Mouse (Mus musculus) forebrain, embryonic 11.5 days (tissue): ENCODE measurements at regions not wholly inside any gene's neighbourhood (a gene's known extent, or its start where the extent isn't known, plus 50 kb on each side); places are given as distances from the start of the nearest gene placed in this dataset.

ENCODE experiments used
- ATAC-seq: fragments of 200-750 bp; cut with Nextera tagmentation; replicated peaks from 2 replicates; pipeline ENCODE4 v1.8.0; 2017; ENCODE audit warnings: moderate TSS enrichment; ENCODE audit not compliant: low FRiP score
- DNase-seq: peaks from one replicate; pipeline ENCODE4 v3.0.0-alpha.2; 2017; ENCODE audit warnings: low spot score
- H3K27ac ChIP-seq: fragments of 300-500 bp; sonication (generic); 2 replicates; pipeline ENCODE4 v1.5.1; 2014; ENCODE audit warnings: low read depth, low read length
- H3K27me3 ChIP-seq: fragments of 300-500 bp; sonication (generic); 2 replicates; pipeline ENCODE4 v1.6.1; 2014; ENCODE audit warnings: mild to moderate bottlenecking, low read length, mixed read lengths; ENCODE audit not compliant: control insufficient read depth, insufficient read depth
- H3K36me3 ChIP-seq: fragments of 300-500 bp; sonication (generic); 2 replicates; pipeline ENCODE4 v1.6.1; 2014; ENCODE audit warnings: mild to moderate bottlenecking, low read length, moderate library complexity, mixed read lengths; ENCODE audit not compliant: control insufficient read depth, insufficient read depth
- H3K4me1 ChIP-seq: fragments of 300-500 bp; sonication (generic); replicated peaks from 2 replicates; pipeline ENCODE4 v1.6.1; 2014; ENCODE audit warnings: low read length, mixed read lengths; ENCODE audit not compliant: control insufficient read depth, insufficient read depth
- H3K4me2 ChIP-seq: fragments of 300-500 bp; sonication (generic); 2 replicates; pipeline ENCODE4 v1.6.1; 2014; ENCODE audit warnings: low read depth, mild to moderate bottlenecking, low read length, moderate library complexity, mixed read lengths; ENCODE audit not compliant: severe bottlenecking
- H3K4me3 ChIP-seq: fragments of 300-500 bp; sonication (generic); 2 replicates; pipeline ENCODE4 v1.5.1; 2014; ENCODE audit warnings: low read depth, low read length
- H3K9ac ChIP-seq: fragments of 300-500 bp; sonication (generic); 2 replicates; pipeline ENCODE4 v1.6.1; 2014; ENCODE audit warnings: low read length
- H3K9me3 ChIP-seq: fragments of 300-500 bp; sonication (generic); 2 replicates; pipeline ENCODE4 v1.6.1; 2016; ENCODE audit warnings: low read length, mixed read lengths; ENCODE audit not compliant: control insufficient read depth
- WGBS: fragments of 180-500 bp; shearing (Covaris S2); extraction: QIAGEN DNeasy Blood & Tissue Kit; methylation state at CpG from one replicate; pipeline ENCODE4 v1.1.7; 2014; 5-methylcytosine and 5-hydroxymethylcytosine counted together

- Histone ChIP-seq H3K36me3 (no peaks in the 10 kb centered on the region), H3K4me1 (no peaks in the 10 kb centered on the region), H3K4me3 (no peak overlapping the region), H3K27me3 (no peaks in the 10 kb centered on the region), H3K9ac (no peak overlapping the region), H3K27ac (no peak overlapping the region), H3K9me3 (no peaks in the 10 kb centered on the region), H3K4me2 (no peak overlapping the region)
- DNase-seq = no peak
- WGBS = 95% methylated on average over 12 of the region's 12 CpGs
- ATAC-seq = no peak
These were observed 442.3 kb downstream of the Tshz3 start for GRCm38 (mm10) chr7:37140191-37140590.

- no peak for DNase-seq
- Histone ChIP-seq H3K9me3 (no peaks in the 10 kb centered on the region), H3K27ac (no peak overlapping the region), H3K4me3 (no peak overlapping the region), H3K4me2 (no peak overlapping the region), H3K4me1 (no peaks in the 10 kb centered on the region), H3K9ac (no peak overlapping the region), H3K27me3 (no peaks in the 10 kb centered on the region), H3K36me3 (no peaks in the 10 kb centered on the region)
- 88% methylated on average over 5 of the region's 5 CpGs for WGBS
- ATAC-seq = no peak
These were observed 444.9 kb downstream of the Tshz3 start for GRCm38 (mm10) chr7:37142780-37143179.

- H3K27me3 ChIP-seq = no peaks in the 10 kb centered on the region
- ATAC-seq = no peak
- H3K4me3 ChIP-seq = no peak overlapping the region
- DNase-seq = no peak
- no peak overlapping the region for H3K27ac ChIP-seq
- no peaks in the 10 kb centered on the region for H3K36me3 ChIP-seq
- 56% methylated on average over 6 of the region's 6 CpGs for WGBS
- no peak overlapping the region for H3K4me2 ChIP-seq
- no peaks in the 10 kb centered on the region for H3K4me1 ChIP-seq
- H3K9ac ChIP-seq = no peak overlapping the region
- H3K9me3 ChIP-seq = no peaks in the 10 kb centered on the region
These were observed 446.4 kb downstream of the Tshz3 start for GRCm38 (mm10) chr7:37144303-37144702.

- ATAC-seq (no peak), DNase-seq (no peak)
- Histone ChIP-seq H3K4me1 (no peaks in the 10 kb centered on the region), H3K36me3 (no peaks in the 10 kb centered on the region), H3K4me3 (no peak overlapping the region), H3K27ac (no peak overlapping the region), H3K27me3 (no peaks in the 10 kb centered on the region), H3K9ac (no peak overlapping the region), H3K9me3 (no peaks in the 10 kb centered on the region), H3K4me2 (no peak overlapping the region)
- WGBS = 91% methylated on average over 5 of the region's 5 CpGs
These were observed 451.8 kb downstream of the Tshz3 start for GRCm38 (mm10) chr7:37149711-37150110.

GRCm38 (mm10) chr7:37159801-37160200 lies 461.9 kb downstream of the Tshz3 start:
- H3K27ac ChIP-seq = no peak overlapping the region
- DNase-seq (peak; percentile 36), ATAC-seq (no peak)
- no peaks in the 10 kb centered on the region for H3K4me1 ChIP-seq
- WGBS = 79% methylated on average over 8 of the region's 8 CpGs
- no peak overlapping the region for H3K4me2 ChIP-seq
- H3K36me3 ChIP-seq = no peaks in the 10 kb centered on the region
- H3K9me3 ChIP-seq = no peaks in the 10 kb centered on the region
- no peak overlapping the region for H3K9ac ChIP-seq
- H3K4me3 ChIP-seq = no peak overlapping the region
- no peaks in the 10 kb centered on the region for H3K27me3 ChIP-seq

GRCm38 (mm10) chr7:37168883-37169282 lies 471.0 kb downstream of the Tshz3 start:
- H3K4me2 ChIP-seq = no peak overlapping the region
- no peak overlapping the region for H3K27ac ChIP-seq
- no peaks in the 10 kb centered on the region for H3K27me3 ChIP-seq
- no peak overlapping the region for H3K4me3 ChIP-seq
- no peaks in the 10 kb centered on the region for H3K4me1 ChIP-seq
- no peak for ATAC-seq
- no peaks in the 10 kb centered on the region for H3K36me3 ChIP-seq
- no peak for DNase-seq
- no peaks in the 10 kb centered on the region for H3K9me3 ChIP-seq
- WGBS = 70% methylated on average over 10 of the region's 10 CpGs
- no peak overlapping the region for H3K9ac ChIP-seq

GRCm38 (mm10) chr7:37175746-37176145 lies 477.8 kb downstream of the Tshz3 start:
- no peak overlapping the region for H3K27ac ChIP-seq
- WGBS = 85% methylated on average over 3 of the region's 3 CpGs
- H3K9me3 ChIP-seq = no peaks in the 10 kb centered on the region
- no peak overlapping the region for H3K4me2 ChIP-seq
- DNase-seq (no peak), ATAC-seq (no peak)
- H3K36me3 ChIP-seq = no peaks in the 10 kb centered on the region
- no peak overlapping the region for H3K4me3 ChIP-seq
- no peak overlapping the region for H3K9ac ChIP-seq
- peaks cover 3% of the 10 kb centered on the region; the same call in 1 of the 2 replicates for H3K4me1 ChIP-seq
- H3K27me3 ChIP-seq = no peaks in the 10 kb centered on the region

- Histone ChIP-seq H3K4me3 (no peak overlapping the region), H3K9ac (no peak overlapping the region), H3K4me1 (peaks cover 3% of the 10 kb centered on the region; the same call in 1 of the 2 replicates), H3K36me3 (no peaks in the 10 kb centered on the region), H3K27ac (no peak overlapping the region), H3K4me2 (no peak overlapping the region), H3K27me3 (no peaks in the 10 kb centered on the region), H3K9me3 (no peaks in the 10 kb centered on the region)
- WGBS = 49% methylated on average over 4 of the region's 4 CpGs
- no peak for ATAC-seq
- no peak for DNase-seq
These were observed 480.3 kb downstream of the Tshz3 start for GRCm38 (mm10) chr7:37178256-37178655.

GRCm38 (mm10) chr7:37179907-37180306 lies 482.0 kb downstream of the Tshz3 start:
- peaks cover 3% of the 10 kb centered on the region; the same call in 1 of the 2 replicates for H3K4me1 ChIP-seq
- DNase-seq (no peak), ATAC-seq (no peak)
- 40% methylated on average over 10 of the region's 10 CpGs for WGBS
- H3K9ac ChIP-seq = no peak overlapping the region
- H3K9me3 ChIP-seq = no peaks in the 10 kb centered on the region
- H3K27ac ChIP-seq = no peak overlapping the region
- no peaks in the 10 kb centered on the region for H3K27me3 ChIP-seq
- H3K4me3 ChIP-seq = no peak overlapping the region
- H3K36me3 ChIP-seq = no peaks in the 10 kb centered on the region
- H3K4me2 ChIP-seq = 0 out of 2 replicates have a peak overlapping the region, but pooled peaks have one; percentile 31
